Mouse (Mus musculus) gastrocnemius, postnatal 14 days (tissue): ENCODE results near the gene Klkb1. TPM values are rescaled to one million over a fixed set of nuclear protein-coding genes. Genes with fewer than 3 reads are reported as not detected.

ENCODE experiments used
- total RNA-seq, 2 experiments: library from RNA; stranded (reverse); gene quantifications; 2 replicates each; pipeline ENCODE4 v1.2.3; 2021

The Klkb1 gene
- total RNA-seq, 2 experiments from 2014 or later = not detected

Other genes starting within 250 kb of the Klkb1 start
- not detected for gene Mtnr1a, start 225.7 kb downstream of the Klkb1 start, total RNA-seq
- gene F11, start 32.8 kb downstream of the Klkb1 start, total RNA-seq = not detected
- not detected for gene Gm45753, start 13.6 kb upstream of the Klkb1 start, total RNA-seq
- gene Cyp4v3, start 38.4 kb upstream of the Klkb1 start, total RNA-seq = 1 to 10 TPM in 1 of 2 experiments, under 1 TPM in 1; 0.73 to 1.0 TPM
- gene Fam149a, start 87.4 kb upstream of the Klkb1 start, total RNA-seq = 1 to 10 TPM; 3.2 to 3.7 TPM
- 1 to 10 TPM; 2.4 to 3.5 TPM for gene Tlr3, start 116.2 kb upstream of the Klkb1 start, total RNA-seq
- gene Sorbs2, start 212.9 kb upstream of the Klkb1 start, total RNA-seq = 10 to 100 TPM; 16.9 to 17.3 TPM